Mouse (Mus musculus): ENCODE data around the gene Gab1.

Gab1 gene

DNA sequence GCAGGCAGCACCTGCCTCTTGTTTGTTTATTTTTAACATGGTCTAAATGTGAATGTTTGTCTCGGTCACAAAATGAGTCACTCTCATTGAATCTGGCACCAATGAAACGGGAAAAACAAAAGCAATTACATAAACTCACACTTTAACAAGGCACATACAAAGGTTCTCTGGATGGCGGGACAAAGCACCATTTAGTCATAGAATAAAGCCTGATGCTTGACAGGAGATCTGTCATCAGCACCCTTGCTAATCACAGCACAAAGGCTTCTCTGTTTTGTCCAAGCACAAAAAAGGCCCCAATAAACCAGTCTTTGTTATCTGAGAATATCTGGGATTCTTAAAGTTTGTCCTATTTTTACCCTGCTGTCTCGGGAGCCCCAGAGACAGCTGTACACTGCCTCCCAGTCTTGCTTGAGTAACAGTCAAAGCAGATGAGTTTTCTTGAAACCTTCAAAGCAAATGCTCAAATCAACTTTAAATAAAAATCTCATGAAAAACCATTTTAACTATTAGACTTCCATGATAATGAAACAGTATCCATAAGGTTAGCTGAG is 76.2 kb downstream of the Gab1 start:
- no peak for DNase-seq

DNA sequence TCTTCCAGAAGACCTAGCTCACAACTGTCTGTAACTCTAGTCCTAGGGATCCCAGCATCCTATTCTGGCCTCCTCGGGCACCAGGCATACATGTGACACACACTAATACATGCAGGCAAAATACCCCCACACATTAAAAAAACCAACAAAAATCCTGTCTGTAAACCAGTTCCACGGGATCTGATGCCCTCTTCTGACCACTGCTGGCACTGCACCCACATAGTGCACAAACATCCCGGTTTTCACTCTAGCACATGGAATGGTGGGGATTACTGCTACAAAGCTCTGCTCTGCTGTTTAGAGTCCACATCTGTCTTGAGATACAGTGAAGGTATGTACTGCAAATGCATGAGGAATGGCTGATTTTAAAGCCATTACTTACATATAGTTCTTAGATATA is 81.5 kb downstream of the Gab1 start:
- DNase-seq, result no peak

DNA sequence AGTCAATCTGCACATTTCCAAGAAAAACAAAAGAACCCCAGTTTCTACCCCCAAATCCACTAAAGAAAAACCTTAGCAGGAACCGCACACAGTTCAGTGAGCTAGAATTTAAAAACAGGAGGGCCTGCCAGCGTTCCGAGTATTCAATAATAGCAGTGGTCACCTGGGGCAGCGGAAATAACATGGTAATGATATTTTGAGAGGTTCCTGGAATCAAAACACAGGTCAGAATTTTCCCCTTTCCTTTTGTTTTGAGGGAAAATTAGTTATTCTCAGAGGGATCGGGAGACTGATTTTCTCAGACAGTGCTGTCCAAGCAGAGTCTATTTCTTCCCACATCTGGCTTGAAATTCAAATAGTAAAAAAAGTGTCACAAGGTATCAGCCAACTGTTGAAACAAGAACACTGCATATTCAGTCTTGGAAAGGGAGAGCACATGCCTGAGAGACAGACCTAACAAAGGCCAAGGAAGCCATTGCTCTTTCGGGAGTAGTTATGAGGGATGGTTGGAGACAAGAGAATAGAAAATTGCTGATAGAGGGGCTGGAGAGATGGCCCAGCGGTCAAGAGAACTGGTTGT is 82.0 kb downstream of the Gab1 start:
- no peak for DNase-seq

DNA sequence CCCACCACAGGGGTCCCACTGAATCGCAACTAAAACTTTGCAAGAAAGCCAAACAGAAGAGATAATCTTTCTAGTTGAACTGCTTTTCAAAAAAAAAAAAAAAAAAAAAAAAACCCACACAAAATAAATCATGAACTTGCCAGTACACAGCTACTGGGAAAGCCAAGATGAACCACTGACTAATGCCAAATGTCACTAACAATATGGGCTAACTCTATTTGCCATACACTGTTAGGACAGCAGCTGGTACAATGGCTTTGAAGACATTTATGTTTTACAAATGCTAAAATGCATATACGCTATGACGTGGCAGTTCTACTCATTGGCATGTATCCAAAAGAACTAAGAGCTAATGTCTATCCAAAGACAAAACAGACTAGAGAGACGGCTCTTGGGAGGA is 84.2 kb downstream of the Gab1 start:
- no peak for DNase-seq

DNA sequence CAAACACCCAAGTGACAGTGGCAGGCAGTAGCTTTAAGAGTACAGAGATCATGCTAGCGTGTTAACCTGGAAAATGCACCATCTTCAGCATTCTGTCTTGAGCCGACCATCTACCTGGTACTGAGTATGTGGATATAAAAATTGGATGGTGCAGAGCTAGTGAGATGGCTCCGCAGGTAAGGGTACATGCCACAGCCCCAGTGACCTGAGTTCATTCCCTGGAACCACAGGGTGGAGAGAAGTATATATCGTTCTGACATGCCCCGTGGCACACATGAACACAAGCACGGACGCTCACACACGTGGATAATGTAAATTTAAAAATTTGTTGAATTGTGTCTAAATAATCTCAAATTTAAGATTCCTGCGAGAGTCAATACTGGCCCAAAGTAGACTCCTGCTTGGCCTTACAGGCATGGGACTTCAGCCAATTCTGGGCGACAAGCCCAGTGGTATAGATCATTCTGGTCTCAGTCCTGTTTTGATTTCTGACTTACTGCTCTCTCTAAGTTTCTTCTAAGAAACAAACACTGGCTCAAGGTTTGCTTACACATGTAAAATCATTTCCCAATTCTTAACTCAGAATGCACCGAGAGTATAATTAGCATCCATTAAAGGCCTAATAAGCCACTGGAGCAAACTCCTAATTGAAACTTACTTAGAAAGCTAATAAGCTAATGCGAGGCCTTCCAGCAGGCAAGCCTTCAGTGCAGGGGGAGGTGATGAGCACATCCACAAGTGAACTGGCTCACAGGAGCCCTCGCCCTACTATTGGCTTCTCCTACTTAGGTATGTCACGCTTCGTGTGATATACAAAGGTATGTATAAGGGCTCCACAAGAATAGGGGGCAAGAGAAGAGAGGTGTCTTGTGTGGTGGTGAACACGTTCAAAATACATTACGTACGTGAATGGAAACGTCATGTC is 85.5 kb downstream of the Gab1 start:
- DNase-seq, result no peak

DNA sequence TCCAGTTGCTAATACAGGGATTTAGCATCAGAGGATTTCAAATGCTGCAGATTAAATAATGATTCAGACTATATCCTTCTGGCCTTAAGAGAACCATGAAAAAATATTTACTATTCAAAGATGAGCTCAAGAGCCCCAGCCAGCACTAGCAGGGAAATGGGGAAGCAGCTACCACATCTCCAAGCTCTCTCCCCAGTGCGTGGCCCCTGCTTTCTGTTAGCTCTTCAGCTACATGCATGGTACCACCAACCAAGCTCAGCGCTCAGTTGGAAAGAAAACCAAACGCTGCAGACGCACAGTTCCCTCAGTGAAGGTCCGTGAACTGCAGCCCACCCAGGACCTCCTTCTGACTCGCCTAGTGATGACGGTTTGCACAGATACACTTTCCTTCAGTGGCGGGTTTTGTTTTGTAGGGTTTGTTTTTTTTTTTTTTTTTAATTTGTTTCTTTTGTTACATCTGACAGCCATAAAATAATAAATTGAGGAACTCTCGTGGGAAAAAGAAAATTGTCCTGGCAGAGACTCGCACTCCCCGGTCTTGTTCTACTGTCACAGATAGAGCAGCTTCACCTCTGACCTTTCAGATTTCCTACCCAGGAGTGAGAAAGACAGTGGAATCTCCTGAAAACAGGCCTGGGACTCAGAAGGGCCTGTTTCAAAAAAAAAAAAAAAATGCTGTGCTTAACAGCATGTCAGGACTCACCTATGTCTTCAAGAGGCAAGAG is 86.4 kb downstream of the Gab1 start:
- no peak for DNase-seq

DNA sequence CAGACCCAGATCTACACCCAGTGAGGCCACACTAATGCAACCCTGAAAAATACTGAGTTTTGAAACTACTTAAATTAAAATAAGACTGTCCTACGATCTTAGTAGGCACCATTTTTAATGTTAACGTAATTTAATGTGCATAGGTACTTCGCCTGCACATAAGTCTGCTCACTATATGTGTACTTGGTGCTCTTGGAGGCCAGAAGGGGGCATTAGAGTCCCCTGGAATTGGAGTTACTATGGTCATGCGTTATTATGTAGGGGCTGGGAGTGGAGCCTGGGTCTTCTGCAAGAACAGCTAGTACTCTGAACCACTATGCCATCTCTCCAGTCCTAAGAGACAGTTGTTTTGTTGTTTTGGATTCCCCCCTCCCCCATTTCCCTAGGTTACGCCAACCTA is 88.1 kb downstream of the Gab1 start:
- DNase-seq, result no peak

DNA sequence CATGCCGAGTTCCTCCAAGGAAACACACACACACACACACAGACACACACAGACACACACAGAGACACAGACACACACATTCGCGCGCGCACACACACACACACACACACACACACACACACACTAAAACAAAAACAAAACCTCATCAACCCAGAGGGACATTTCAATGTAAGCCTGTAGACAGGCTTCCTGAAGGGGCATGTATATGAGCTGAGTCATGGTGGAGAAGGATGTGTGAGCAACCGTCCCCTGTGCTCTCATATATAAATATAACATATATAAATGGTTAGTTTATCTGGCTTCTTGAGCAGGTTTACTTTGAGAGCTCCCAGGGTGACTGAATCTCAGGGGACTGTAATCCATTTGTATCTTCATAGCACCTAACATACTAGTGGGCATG is 91.0 kb downstream of the Gab1 start:
- no peak for DNase-seq

DNA sequence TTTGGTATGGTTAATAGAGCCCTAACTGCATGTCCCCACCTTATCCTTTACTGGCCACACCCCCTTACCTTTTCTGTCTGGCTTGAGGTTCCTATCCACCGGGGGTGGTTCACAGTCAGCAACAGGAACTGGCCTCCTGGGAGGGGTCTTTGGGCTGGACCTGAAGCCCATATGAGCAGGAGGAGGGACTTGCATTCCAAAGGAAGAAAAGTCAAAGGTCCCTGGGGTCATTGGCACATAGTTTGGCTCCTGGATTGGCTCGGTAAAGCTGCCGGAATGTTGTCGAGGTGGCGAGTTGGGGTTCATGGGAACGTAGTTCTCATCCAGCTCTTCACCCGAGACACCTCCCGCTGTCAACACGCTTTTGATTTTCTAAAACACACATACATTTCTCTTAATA is 95.8 kb downstream of the Gab1 start:
- DNase-seq, result no peak

DNA sequence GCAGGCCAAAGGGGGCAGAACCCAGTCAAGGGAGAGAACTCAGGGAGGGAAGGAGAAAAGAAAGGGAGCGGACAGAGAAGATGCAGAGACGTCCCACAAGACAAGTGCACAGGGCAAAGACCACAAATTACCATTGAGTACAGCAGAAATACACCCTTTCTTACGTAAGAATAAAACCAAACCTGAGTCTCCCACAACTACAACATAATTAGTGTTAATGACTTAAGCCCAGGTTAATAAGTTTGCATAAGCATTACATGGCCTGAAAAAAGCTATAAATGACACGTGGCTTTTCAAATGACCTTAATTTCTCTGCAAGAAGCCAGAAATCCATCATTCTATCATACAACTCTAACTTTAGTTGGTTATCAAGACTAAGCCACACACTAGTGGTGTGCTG is 97.0 kb downstream of the Gab1 start:
- DNase-seq, result no peak

DNA sequence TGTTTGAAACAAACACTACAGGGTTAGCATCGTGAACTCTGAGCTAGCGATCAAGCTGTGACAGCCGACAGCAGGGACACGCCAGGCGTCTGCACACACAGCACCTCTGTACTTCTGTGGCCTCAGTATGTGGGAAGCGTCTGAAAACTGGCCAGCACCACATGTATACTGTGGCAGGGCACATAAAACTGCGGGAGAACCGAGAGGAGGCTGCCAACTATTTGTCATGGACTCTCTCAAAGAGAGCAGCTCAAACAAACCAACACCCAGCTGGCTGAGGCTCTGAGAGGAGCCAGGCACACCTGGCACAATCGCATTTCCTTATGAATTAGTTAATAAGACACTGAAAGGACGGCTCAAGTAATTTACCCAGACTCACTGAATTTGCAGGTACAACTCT is 99.0 kb downstream of the Gab1 start:
- DNase-seq, result no peak

DNA sequence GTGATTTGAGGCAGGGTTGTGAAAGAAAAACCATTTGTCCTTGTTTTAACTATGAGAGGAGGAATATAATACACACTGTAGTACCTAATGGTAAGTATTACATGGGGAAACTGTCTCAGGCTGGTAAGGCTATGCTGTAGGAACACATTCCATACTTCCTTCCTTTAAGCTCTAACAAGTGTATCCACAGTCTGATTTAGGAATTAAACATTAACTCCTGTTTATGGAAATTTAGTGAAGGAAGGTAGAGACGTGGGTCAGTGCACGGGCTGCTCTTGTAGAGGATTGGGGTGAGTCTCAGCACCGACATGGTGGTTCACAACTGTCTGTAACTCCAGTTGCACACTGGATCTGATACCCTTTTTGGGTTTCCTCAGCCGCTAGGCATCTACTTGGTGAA is 100.0 kb downstream of the Gab1 start:
- no peak for DNase-seq

DNA sequence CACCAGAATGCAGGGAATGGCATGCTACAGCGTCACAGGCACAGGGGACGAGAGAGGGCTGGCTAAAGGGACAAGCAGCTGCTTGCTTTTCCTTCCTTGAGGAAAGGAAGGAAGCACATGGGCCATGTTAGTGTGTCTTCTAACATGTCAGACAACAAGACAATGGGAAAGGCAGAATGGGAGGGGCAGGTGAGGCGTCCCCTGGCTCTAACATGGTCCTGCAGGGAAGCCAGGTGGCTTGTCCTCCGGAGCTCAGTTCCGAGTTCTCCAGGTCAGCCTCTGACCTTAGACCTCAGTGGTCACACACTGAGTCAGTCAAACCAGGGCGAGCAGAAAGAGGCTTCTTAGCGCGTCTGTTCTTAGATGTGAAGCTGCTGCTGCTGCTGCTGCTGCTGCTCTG is 103.9 kb downstream of the Gab1 start:
- no peak for DNase-seq

DNA sequence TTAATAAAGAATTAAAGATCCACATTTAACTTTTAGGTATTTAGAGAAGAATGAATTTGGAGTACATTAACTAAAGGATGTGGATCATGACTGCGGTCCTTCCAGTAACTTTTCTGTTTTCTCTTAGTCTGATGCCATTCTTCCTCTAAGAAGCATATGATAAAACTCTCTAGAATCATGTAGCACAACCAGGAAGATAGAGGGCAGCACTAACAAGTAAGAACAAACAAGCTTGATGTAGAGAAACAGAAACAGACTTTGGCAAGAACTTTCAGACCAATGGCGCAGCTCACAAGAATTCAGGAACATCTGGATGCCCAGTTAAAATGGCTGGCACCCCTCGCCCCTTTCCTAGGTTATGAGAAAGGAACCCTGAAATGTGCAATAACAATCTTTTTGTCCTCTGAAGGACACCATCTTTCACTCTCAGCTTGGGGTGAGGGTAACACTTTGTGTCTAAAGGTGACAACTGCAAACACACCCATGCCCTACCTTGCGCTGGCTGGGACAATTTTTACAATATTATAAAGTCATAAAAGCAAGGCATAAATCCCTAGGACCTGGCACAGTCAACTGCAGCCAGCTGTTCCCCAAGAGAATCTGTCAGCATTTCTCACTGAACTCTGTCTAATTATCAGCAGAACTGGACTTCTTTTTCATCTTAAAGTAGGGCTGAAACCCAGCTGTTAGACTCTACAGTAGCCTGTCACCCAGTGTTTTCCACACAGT is 107.4 kb downstream of the Gab1 start:
- no peak for DNase-seq

DNA sequence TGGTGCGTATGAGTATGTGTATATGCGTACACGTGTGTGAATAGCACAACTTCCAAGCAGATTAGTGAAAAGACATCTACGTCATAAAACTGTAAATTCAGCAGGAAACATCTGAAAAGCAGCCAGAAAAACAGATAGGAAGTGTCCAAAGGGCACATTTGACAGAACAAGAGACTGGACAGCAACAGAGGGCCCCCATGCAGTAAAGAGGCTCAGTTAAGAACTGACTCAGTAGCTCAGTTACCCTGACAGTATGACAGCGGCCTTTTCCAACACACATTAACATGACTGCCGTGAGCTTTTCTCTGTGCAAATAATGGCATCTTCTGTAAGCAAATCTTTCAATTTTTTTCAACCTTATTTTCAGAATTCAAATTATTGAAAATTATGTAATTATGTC is 111.9 kb downstream of the Gab1 start:
- DNase-seq, result no peak

DNA sequence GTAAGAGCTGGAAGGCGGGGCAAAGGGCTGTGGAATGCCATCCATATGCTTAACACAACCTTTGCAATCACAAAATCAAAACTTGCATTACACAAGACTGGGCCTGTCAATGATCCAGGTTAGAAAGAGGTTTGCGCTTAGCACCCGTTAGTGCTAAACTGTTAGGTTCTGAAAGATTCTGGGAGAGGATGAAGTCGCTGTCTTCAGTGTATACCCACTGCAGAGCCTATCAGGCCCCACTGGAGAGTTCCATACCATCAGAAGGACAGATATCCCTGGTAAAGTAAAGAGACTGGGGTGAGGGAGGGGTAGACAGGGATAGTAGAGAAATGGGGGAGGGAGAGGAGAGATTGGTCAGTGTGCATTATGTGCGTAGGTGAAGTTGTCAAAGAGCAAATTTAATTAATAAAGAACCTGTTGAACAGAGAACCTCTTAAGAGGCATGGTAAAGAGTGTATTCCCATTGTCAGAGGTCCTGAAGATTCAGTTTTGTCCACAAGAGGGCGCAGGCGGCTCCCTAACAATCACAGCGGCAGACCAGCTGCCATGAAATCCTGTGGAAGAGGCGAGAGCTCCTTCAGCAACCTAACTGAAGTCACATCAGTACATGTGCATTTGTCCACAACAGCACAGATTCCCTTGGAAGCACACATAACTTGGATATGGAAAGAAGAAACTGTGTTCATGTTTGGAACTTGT is 127.2 kb downstream of the Gab1 start:
- DNase-seq, result peak; percentile 77 to 84

DNA sequence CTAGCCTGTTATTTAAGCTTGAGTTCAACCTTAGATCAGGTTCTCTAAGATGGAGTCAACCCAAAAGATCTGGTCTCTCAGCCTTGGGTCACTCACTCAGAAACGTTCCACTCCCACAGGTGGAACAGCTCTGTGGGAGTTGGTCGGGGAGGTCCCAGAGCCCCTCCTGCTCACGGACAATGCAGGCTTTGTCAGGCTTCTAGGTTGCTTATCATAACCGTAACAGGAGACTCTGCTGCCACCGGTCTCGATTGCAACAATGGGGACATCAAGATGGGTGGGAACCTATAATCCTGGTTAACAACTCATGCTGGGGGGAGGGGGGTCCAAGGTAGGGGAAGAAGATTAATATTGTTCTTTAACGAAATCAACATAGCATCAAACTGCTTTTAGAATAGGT is 127.9 kb downstream of the Gab1 start:
- DNase-seq, result no peak

DNA sequence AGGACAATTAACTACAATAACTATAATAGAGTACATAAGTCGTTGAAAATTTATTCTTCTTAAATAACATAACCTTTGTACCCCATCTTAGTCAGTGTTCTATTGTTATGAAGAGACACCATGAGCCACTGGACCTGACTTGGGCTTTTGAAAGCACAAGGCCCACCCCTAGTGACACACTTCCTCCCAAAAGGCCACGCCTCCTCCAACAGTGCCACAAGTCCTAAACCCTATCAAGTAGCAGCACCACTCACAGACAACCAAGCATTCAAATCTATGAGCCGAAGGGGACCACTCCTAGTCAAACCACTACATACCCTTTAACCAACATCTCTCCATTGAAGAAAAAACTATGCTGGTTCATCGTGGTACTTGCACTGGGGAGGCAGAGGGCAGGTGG is 131.2 kb downstream of the Gab1 start:
- no peak for DNase-seq

DNA sequence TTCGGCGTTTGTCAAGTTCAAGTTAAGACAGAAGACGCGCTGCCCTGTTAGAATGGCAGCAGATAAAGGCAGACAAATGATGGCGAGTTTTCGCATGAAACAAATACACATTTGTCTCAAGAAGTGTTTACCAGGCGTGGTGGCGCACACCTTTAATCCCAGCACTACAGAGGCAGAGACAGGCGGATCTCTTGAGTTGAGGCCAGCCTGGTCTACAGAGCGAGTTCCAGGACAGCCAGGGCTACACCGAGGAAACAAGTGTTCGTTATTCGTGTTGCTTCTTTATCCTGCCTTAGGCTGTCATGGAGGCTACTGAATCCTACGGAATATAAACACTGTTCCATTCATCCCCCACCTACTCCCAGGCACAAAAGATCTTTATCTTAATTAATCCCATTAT is 140.4 kb downstream of the Gab1 start:
- no peak for DNase-seq

DNA sequence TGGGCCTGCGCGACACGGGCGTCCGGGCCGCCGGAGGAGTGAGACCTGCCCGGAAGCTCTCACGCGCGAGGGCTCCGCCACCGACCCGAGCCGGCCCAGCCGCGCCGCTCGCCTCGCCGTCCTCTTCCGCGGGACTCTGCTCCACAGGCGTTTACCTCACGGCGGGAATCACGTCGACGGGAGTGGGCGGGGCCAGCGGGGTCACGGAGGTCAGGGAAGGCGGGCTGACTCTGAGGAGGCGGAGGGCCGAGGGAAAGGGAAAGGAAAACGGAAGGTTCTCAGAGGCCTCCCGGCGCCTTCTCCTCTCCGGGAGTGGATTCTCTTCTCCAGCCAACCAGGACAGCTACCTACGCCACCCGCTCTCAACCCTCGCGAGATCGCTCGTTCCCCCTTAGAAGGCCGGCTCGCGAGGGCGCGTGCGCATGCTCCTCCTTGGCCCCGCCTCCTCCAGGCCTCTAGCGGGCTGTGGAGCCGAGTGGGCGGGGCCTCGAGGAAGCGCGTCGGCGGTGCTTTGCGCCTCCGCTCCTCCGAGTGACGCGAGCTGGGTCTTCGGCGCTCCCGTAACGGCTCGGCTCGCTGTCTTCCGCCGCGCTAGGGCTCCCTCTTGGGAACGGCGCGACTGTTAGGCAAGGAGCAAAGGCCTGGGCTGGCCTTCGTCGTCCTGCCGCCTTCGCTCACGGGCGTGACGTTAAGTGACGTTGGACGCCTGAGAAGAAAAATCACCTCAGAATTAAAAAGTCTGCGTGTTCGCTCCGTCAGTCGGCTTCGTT is 141.0 kb downstream of the Gab1 start, which contains the start of gene Smarca5:
Gene Smarca5 (minus strand): TSS at position 343 of the 770 bp plus-strand sequence.
- DNase-seq, result peak; percentile 93 to 97

DNA sequence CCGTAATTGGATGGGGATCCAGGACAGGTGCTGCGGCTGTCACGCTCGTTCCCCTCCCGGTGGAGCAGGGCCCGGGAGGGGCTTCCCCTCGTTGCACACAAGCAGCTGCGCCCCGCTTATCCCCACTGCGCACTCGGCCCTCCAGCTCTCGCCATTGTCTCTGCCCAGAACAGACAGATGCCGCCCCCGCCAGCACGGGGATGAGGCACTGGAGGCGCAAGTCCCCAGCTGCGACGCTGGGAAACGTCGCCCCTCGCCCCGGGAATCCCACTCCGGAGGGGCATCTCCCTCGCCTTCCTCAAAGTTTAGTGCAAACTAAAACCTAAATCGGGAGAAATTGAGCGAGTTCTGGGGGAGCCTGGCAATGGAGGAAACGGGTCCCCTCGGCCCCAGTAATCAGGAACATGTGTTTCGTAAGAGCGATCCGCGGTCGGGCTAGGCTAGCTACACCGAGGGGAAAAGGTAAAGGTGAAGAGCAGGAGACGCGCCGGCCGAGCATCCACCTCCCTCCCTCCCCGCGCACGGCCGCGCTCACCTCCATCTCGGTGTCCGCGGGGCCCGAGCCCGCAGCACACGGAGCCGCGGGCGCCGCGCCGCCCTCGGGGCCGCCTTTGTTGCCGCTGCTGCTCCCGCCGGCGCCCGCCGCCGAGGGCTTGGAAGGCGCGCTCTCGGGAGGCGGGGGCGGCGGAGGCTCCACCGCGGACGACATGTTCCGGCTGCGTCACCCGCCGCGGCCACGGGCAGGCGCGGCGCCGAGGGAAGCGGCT is 141.7 kb downstream of the Gab1 start:
- DNase-seq, result peak; percentile 49 to 62
